Mouse (Mus musculus): Measurements from ENCODE around the gene Heatr6. TPM values are rescaled to one million over a fixed set of nuclear protein-coding genes. Genes with fewer than 3 reads are reported as not detected.

The Heatr6 gene
- polyA plus RNA-seq, 1 experiment from 2014 or later: 18.5 TPM

- no peak overlapping the region for H3K9ac ChIP-seq (ENCODE audit: low read length)
- no peaks in the 10 kb centered on the region for H3K27me3 ChIP-seq (ENCODE audit: control insufficient read depth, insufficient read depth, low read length)
- H3K9me3 ChIP-seq (replicated peaks; ENCODE audit: control insufficient read depth, low read length): peaks cover 4% of the 10 kb centered on the region; the same call in 1 of the 2 replicates
- H3K36me3 ChIP-seq (ENCODE audit: control insufficient read depth, insufficient read depth, low read length): no peaks in the 10 kb centered on the region
- WGBS: 79% methylated on average over 1 of the region's 1 CpGs
- no peaks in the 10 kb centered on the region for H3K4me1 ChIP-seq (ENCODE audit: control insufficient read depth, insufficient read depth, low read length)
- no peak overlapping the region for H3K4me3 ChIP-seq (replicated peaks; ENCODE audit: low read length)
- no peak for ATAC-seq (ENCODE audit: insufficient read depth, low FRiP score)
- no peak overlapping the region for H3K27ac ChIP-seq (ENCODE audit: low read length)
- no peak overlapping the region for H3K4me2 ChIP-seq (ENCODE audit: low read depth, low read length)
Observed at GRCm38 (mm10) chr11:83731116-83731515, 22.4 kb upstream of the Heatr6 start.

- no peaks in the 10 kb centered on the region for H3K27me3 ChIP-seq (ENCODE audit: control insufficient read depth, insufficient read depth, low read length)
- no peak overlapping the region for H3K27ac ChIP-seq (ENCODE audit: low read length)
- H3K4me1 ChIP-seq (ENCODE audit: control insufficient read depth, insufficient read depth, low read length): no peaks in the 10 kb centered on the region
- H3K9ac ChIP-seq (ENCODE audit: low read length): no peak overlapping the region
- WGBS: 76% methylated on average over 5 of the region's 5 CpGs
- peaks cover 4% of the 10 kb centered on the region; the same call in 1 of the 2 replicates for H3K9me3 ChIP-seq (replicated peaks; ENCODE audit: control insufficient read depth, low read length)
- no peak overlapping the region for H3K4me3 ChIP-seq (replicated peaks; ENCODE audit: low read length)
- no peak overlapping the region for H3K4me2 ChIP-seq (ENCODE audit: low read depth, low read length)
- no peak for ATAC-seq (ENCODE audit: insufficient read depth, low FRiP score)
- H3K36me3 ChIP-seq (ENCODE audit: control insufficient read depth, insufficient read depth, low read length): no peaks in the 10 kb centered on the region
Observed at GRCm38 (mm10) chr11:83733071-83733640, 20.3 kb upstream of the Heatr6 start.

DNA sequence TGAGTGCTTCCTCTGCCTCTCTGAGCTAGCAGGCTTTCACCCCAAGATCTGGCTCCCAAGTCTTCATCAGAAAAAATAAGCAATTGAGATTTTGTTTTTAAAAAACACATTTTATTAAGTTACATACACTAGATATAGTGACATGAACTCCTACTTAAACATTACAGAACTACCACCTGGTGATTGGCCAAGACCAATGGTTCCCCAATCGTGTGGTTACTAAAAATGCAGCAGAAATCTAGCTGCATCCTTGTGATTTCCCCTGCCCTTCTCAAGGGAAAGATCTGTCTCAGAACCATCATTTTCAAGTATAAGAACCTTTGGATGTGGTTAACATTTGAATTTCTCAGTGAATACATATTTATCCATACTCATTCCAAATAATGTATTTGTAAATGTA is 19.3 kb upstream of the Heatr6 start:
- Histone ChIP-seq H3K4me3 (replicated peaks; ENCODE audit: low read length) (no peak overlapping the region), H3K27me3 (ENCODE audit: control insufficient read depth, insufficient read depth, low read length) (no peaks in the 10 kb centered on the region), H3K36me3 (ENCODE audit: control insufficient read depth, insufficient read depth, low read length) (no peaks in the 10 kb centered on the region), H3K4me1 (ENCODE audit: control insufficient read depth, insufficient read depth, low read length) (no peaks in the 10 kb centered on the region), H3K4me2 (ENCODE audit: low read depth, low read length) (no peak overlapping the region), H3K9me3 (replicated peaks; ENCODE audit: control insufficient read depth, low read length) (peaks cover 4% of the 10 kb centered on the region; the same call in 1 of the 2 replicates), H3K9ac (ENCODE audit: low read length) (no peak overlapping the region), H3K27ac (ENCODE audit: low read length) (no peak overlapping the region)
- no peak for ATAC-seq (ENCODE audit: insufficient read depth, low FRiP score)
- 82% methylated on average over 1 of the region's 1 CpGs for WGBS

DNA sequence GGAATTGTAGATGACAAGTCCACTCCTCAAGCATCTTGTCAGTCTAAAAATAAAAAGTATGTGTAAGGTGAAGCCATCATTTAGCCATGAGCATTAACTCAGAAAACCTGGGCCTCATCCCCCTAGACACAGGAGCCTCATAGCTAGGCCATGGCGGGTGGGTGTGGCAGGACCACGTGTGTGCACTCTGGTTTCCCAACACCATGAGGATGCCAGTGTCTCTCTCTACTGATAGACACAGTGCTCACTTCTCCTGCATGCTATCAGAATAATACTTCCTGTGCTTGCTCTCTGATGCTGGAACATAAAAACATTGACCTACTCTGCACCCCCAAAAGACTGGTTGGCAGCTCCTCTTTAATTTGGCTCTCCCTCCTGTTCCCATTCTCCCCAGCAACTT is 17.6 kb upstream of the Heatr6 start:
- Histone ChIP-seq H3K36me3 (ENCODE audit: control insufficient read depth, insufficient read depth, low read length) (no peaks in the 10 kb centered on the region), H3K27me3 (ENCODE audit: control insufficient read depth, insufficient read depth, low read length) (no peaks in the 10 kb centered on the region), H3K4me3 (replicated peaks; ENCODE audit: low read length) (no peak overlapping the region), H3K4me1 (ENCODE audit: control insufficient read depth, insufficient read depth, low read length) (no peaks in the 10 kb centered on the region), H3K27ac (ENCODE audit: low read length) (no peak overlapping the region), H3K9me3 (replicated peaks; ENCODE audit: control insufficient read depth, low read length) (peaks cover 4% of the 10 kb centered on the region; the same call in 1 of the 2 replicates), H3K9ac (ENCODE audit: low read length) (no peak overlapping the region), H3K4me2 (ENCODE audit: low read depth, low read length) (no peak overlapping the region)
- ATAC-seq (ENCODE audit: insufficient read depth, low FRiP score): no peak
- WGBS: 63% methylated on average over 2 of the region's 2 CpGs

DNA sequence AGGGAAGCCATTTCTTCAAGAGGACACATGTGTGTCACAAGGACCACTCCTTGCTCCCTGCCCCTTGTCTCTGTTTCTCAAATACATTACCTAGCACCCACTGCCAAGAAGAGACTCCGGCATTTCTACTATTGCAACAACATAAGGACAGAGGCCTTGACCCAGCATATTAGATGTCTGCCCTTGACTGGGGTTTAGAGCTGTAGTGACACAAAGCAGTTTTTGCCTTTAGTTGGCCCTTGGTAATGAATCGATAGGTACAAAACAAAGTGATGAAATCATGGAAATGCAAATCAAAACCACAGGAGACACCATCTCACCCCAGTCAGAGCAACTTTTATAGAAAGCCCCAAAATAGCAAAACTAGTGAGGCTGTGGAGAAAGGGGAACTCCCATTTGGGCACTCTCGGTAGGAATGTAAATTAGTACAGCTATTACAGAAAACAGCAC is 16.4 kb upstream of the Heatr6 start:
- H3K4me1 ChIP-seq (ENCODE audit: control insufficient read depth, insufficient read depth, low read length): no peaks in the 10 kb centered on the region
- H3K27me3 ChIP-seq (ENCODE audit: control insufficient read depth, insufficient read depth, low read length): no peaks in the 10 kb centered on the region
- H3K4me2 ChIP-seq (ENCODE audit: low read depth, low read length): no peak overlapping the region
- no peak overlapping the region for H3K27ac ChIP-seq (ENCODE audit: low read length)
- ATAC-seq (ENCODE audit: insufficient read depth, low FRiP score): no peak
- 74% methylated on average over 3 of the region's 3 CpGs for WGBS
- no peaks in the 10 kb centered on the region for H3K36me3 ChIP-seq (ENCODE audit: control insufficient read depth, insufficient read depth, low read length)
- peaks cover 4% of the 10 kb centered on the region; the same call in 1 of the 2 replicates for H3K9me3 ChIP-seq (replicated peaks; ENCODE audit: control insufficient read depth, low read length)
- H3K4me3 ChIP-seq (replicated peaks; ENCODE audit: low read length): no peak overlapping the region
- no peak overlapping the region for H3K9ac ChIP-seq (ENCODE audit: low read length)

- WGBS: 22% methylated on average over 5 of the region's 5 CpGs
- H3K4me2 ChIP-seq (ENCODE audit: low read depth, low read length): no peak overlapping the region
- no peak for ATAC-seq (ENCODE audit: insufficient read depth, low FRiP score)
- H3K9me3 ChIP-seq (replicated peaks; ENCODE audit: control insufficient read depth, low read length): no peaks in the 10 kb centered on the region
- no peaks in the 10 kb centered on the region for H3K36me3 ChIP-seq (ENCODE audit: control insufficient read depth, insufficient read depth, low read length)
- no peak overlapping the region for H3K9ac ChIP-seq (ENCODE audit: low read length)
- no peak overlapping the region for H3K4me3 ChIP-seq (replicated peaks; ENCODE audit: low read length)
- no peaks in the 10 kb centered on the region for H3K4me1 ChIP-seq (ENCODE audit: control insufficient read depth, insufficient read depth, low read length)
- H3K27me3 ChIP-seq (ENCODE audit: control insufficient read depth, insufficient read depth, low read length): no peaks in the 10 kb centered on the region
- H3K27ac ChIP-seq (ENCODE audit: low read length): no peak overlapping the region
Observed at GRCm38 (mm10) chr11:83739241-83739640, 14.3 kb upstream of the Heatr6 start.

GRCm38 (mm10) chr11:83740443-83740991 is 13.0 kb upstream of the Heatr6 start:
- Histone ChIP-seq H3K27me3 (ENCODE audit: control insufficient read depth, insufficient read depth, low read length) (no peaks in the 10 kb centered on the region), H3K36me3 (ENCODE audit: control insufficient read depth, insufficient read depth, low read length) (no peaks in the 10 kb centered on the region), H3K27ac (ENCODE audit: low read length) (no peak overlapping the region), H3K4me1 (ENCODE audit: control insufficient read depth, insufficient read depth, low read length) (no peaks in the 10 kb centered on the region), H3K4me2 (ENCODE audit: low read depth, low read length) (no peak overlapping the region), H3K4me3 (replicated peaks; ENCODE audit: low read length) (no peak overlapping the region), H3K9ac (ENCODE audit: low read length) (no peak overlapping the region), H3K9me3 (replicated peaks; ENCODE audit: control insufficient read depth, low read length) (no peaks in the 10 kb centered on the region)
- ATAC-seq (ENCODE audit: insufficient read depth, low FRiP score): no peak
- WGBS: 71% methylated on average over 4 of the region's 4 CpGs

DNA sequence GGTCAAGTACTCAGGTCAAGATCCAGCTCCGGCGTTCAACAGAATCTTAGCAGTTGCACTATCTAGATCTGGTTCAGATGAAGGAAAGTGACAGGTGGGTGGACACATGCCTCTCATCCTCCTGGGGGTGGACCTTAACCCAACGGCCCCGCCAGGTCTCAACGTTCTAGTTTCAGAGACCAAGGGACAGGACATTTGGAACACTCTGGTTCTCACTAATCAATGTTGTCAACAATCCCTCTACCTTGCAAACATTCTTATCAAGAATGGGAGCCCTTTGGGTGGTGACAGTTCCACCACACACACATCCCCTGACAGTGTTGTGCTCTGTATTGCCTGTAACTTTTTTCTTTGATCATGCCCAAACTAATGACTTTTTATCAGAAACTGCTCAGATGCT is 11.7 kb upstream of the Heatr6 start:
- no peaks in the 10 kb centered on the region for H3K9me3 ChIP-seq (replicated peaks; ENCODE audit: control insufficient read depth, low read length)
- no peak overlapping the region for H3K27ac ChIP-seq (ENCODE audit: low read length)
- no peaks in the 10 kb centered on the region for H3K36me3 ChIP-seq (ENCODE audit: control insufficient read depth, insufficient read depth, low read length)
- no peak overlapping the region for H3K4me3 ChIP-seq (replicated peaks; ENCODE audit: low read length)
- no peaks in the 10 kb centered on the region for H3K27me3 ChIP-seq (ENCODE audit: control insufficient read depth, insufficient read depth, low read length)
- ATAC-seq (ENCODE audit: insufficient read depth, low FRiP score): no peak
- WGBS: 68% methylated on average over 5 of the region's 5 CpGs
- H3K4me2 ChIP-seq (ENCODE audit: low read depth, low read length): no peak overlapping the region
- no peak overlapping the region for H3K9ac ChIP-seq (ENCODE audit: low read length)
- H3K4me1 ChIP-seq (ENCODE audit: control insufficient read depth, insufficient read depth, low read length): no peaks in the 10 kb centered on the region

DNA sequence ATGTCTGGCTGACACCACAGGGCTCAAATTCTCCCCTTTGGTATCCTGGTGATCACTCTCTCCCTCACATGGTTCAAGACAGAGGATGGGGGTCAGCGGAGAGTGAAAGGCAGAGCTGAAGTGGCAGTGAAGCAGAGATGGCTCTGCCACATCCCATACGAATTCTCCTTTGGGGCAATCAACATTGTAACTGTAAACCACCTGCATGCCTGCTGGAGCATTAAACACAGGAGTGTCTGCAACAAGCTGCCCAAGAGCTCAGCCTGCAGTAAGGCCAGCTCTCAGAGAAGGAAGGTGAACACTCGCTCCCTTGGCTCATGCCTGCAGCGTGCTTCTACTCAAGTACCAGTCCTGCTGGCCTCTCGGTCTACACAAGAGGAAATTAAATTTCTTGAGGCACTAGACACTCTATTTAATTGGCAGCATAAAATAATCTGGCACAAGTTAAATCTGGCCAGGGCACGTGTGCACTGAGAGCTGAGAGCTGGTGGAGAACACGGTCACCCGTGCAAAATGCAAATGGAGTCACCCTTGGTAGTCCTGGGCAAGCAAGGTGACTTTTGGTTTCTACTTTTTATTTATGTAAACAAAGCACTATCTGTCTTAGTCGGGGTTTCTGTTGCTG is 10.7 kb upstream of the Heatr6 start:
- Histone ChIP-seq H3K27ac (ENCODE audit: low read length) (no peak overlapping the region), H3K9me3 (replicated peaks; ENCODE audit: control insufficient read depth, low read length) (no peaks in the 10 kb centered on the region), H3K4me2 (ENCODE audit: low read depth, low read length) (no peak overlapping the region), H3K4me3 (replicated peaks; ENCODE audit: low read length) (no peak overlapping the region), H3K36me3 (ENCODE audit: control insufficient read depth, insufficient read depth, low read length) (no peaks in the 10 kb centered on the region), H3K27me3 (ENCODE audit: control insufficient read depth, insufficient read depth, low read length) (no peaks in the 10 kb centered on the region), H3K9ac (ENCODE audit: low read length) (no peak overlapping the region), H3K4me1 (ENCODE audit: control insufficient read depth, insufficient read depth, low read length) (no peaks in the 10 kb centered on the region)
- WGBS: 73% methylated on average over 9 of the region's 9 CpGs
- no peak for ATAC-seq (ENCODE audit: insufficient read depth, low FRiP score)

All from stomach, embryonic 16.5 days (tissue).